Mouse (Mus musculus) T-helper 1 cell (primary cell): ENCODE data around the gene Nfkbia.

Experiments
- in situ Hi-C: fragments of 300-600 bp; cut with MboI, MseI; formaldehyde crosslinking; loops from one replicate; pipeline ENCODE4 v1.15.1; 2025; ENCODE audit warnings: high pct_unique_total_duplicates

The Nfkbia gene

GRCm38 (mm10) chr12:55444031-55444451, 48.4 kb downstream of the Nfkbia start:
- in situ Hi-C loops, result loop anchor here (5.0 kb wide), 1 partner anchor 43 kb away; no protein-coding TSS in a partner anchor

GRCm38 (mm10) chr12:55442861-55443850, 49.3 kb downstream of the Nfkbia start:
- in situ Hi-C loops, result loop anchor here (5.0 kb wide), 1 partner anchor 44 kb away; no protein-coding TSS in a partner anchor

GRCm38 (mm10) chr12:55442245-55442644, 50.2 kb downstream of the Nfkbia start:
- in situ Hi-C loops, result loop anchor here (5.0 kb wide), 1 partner anchor 45 kb away; no protein-coding TSS in a partner anchor

GRCm38 (mm10) chr12:55440416-55440815, 52.0 kb downstream of the Nfkbia start:
- in situ Hi-C loops, result loop anchor here (5.0 kb wide), 1 partner anchor 47 kb away; no protein-coding TSS in a partner anchor
